Mouse (Mus musculus) MEL (cell line): ENCODE data around the gene Ints5.

ENCODE experiments used
- CHD2 ChIP-seq: IDR thresholded peaks from 2 replicates; pipeline ENCODE4 v1.6.1; 2011; ENCODE audit warnings: low read length, improper control_type of control experiment
- CTCF ChIP-seq, 3 experiments: IDR thresholded peaks in 2 of 3; conservative IDR thresholded peaks in 1 of 3; 2 replicates each; pipeline ENCODE4 v1.5.1; 2011 to 2012; ENCODE audit warnings: low read length in 3 of 3, low read depth in 2 of 3, mild to moderate bottlenecking in 2 of 3, improper control_type of control experiment in 1 of 3, inconsistent platforms in 1 of 3, mixed read lengths in 1 of 3, moderate library complexity in 1 of 3; ENCODE audit not compliant: control insufficient read depth in 1 of 3, insufficient read depth in 1 of 3, poor library complexity in 1 of 3, severe bottlenecking in 1 of 3
- MXI1 ChIP-seq: IDR thresholded peaks from 2 replicates; pipeline ENCODE4 v1.6.1; 2011; ENCODE audit warnings: mild to moderate bottlenecking, low read depth, low read length, improper control_type of control experiment
- POLR2A ChIP-seq, 2 experiments: IDR thresholded peaks; 2 replicates each; pipeline ENCODE4 v1.6.1; 2011 to 2012; ENCODE audit warnings: low read length in 2 of 2, mild to moderate bottlenecking in 2 of 2, control low read depth in 1 of 2, improper control_type of control experiment in 1 of 2, low read depth in 1 of 2, moderate library complexity in 1 of 2; ENCODE audit not compliant: control insufficient read depth in 1 of 2, insufficient read depth in 1 of 2, poor library complexity in 1 of 2
- POLR2AphosphoS5 ChIP-seq: IDR thresholded peaks from 2 replicates; pipeline ENCODE4 v1.6.1; 2012; ENCODE audit warnings: low read depth, borderline replicate concordance, mild to moderate bottlenecking, inconsistent platforms, low read length, moderate library complexity, mixed read lengths

- TF ChIP-seq POLR2A (IDR thresholded peaks at IDR 0.05; ENCODE audit: control insufficient read depth in 1 of 2, insufficient read depth in 1 of 2, low read depth in 1 of 2, low read length in 2 of 2, poor library complexity in 1 of 2) (no peak), CHD2 (no peak), POLR2AphosphoS5 (no peak), MXI1 (no peak), CTCF (IDR thresholded peaks at IDR 0.05 in 2 of 3, conservative IDR thresholded peaks at IDR 0.05 in 1 of 3; ENCODE audit: control insufficient read depth in 1 of 3, insufficient read depth in 1 of 3, low read depth in 2 of 3, low read length in 3 of 3, poor library complexity in 1 of 3, severe bottlenecking in 1 of 3) (no peak)
These were observed 26.9 kb downstream of the Ints5 start for GRCm38 (mm10) chr19:8919684-8920072.
